Mouse (Mus musculus) forebrain, embryonic 16.5 days (tissue): ENCODE measurements around the gene Oprm1. TPM values are rescaled to one million over a fixed set of nuclear protein-coding genes. Genes with fewer than 3 reads are reported as not detected.
A peak's percentile ranks its signal among the peaks of the same experiment; 100 is the strongest.

Experiments used
- ATAC-seq: fragments of 200-750 bp; cut with Nextera tagmentation; 2 replicates; pipeline ENCODE4 v1.8.0; 2017; ENCODE audit warnings: mild to moderate bottlenecking, moderate library complexity
- H3K27ac ChIP-seq: fragments of 300-500 bp; sonication (generic); 2 replicates; pipeline ENCODE4 v1.5.1; 2014; ENCODE audit warnings: low read length, control low read depth
- H3K27me3 ChIP-seq: fragments of 300-500 bp; sonication (generic); replicated peaks from 2 replicates; pipeline ENCODE4 v1.6.1; 2014; ENCODE audit warnings: low read length; ENCODE audit not compliant: control insufficient read depth, insufficient read depth
- H3K36me3 ChIP-seq: fragments of 300-500 bp; sonication (generic); 2 replicates; pipeline ENCODE4 v1.6.1; 2014; ENCODE audit not compliant: control insufficient read depth, insufficient read depth
- H3K4me1 ChIP-seq: fragments of 300-500 bp; sonication (generic); replicated peaks from 2 replicates; pipeline ENCODE4 v1.6.1; 2014; ENCODE audit warnings: low read length; ENCODE audit not compliant: control insufficient read depth, insufficient read depth
- H3K4me2 ChIP-seq: fragments of 300-500 bp; sonication (generic); 2 replicates; pipeline ENCODE4 v1.6.1; 2014; ENCODE audit warnings: mild to moderate bottlenecking, low read length, control low read depth
- H3K4me3 ChIP-seq: fragments of 300-500 bp; sonication (generic); replicated peaks from 2 replicates; pipeline ENCODE4 v1.5.1; 2014; ENCODE audit warnings: mild to moderate bottlenecking, low read length, control low read depth
- H3K9ac ChIP-seq: fragments of 300-500 bp; sonication (generic); replicated peaks from 2 replicates; pipeline ENCODE4 v1.6.1; 2014; ENCODE audit warnings: low read depth, low read length, control low read depth
- H3K9me3 ChIP-seq: fragments of 300-500 bp; sonication (generic); 2 replicates; pipeline ENCODE4 v1.6.1; 2016; ENCODE audit warnings: low read length; ENCODE audit not compliant: control insufficient read depth
- WGBS: fragments of 180-500 bp; shearing (Covaris S2); extraction: QIAGEN DNeasy Blood & Tissue Kit; methylation state at CpG from one replicate; pipeline ENCODE4 v1.1.7; 2014; 5-methylcytosine and 5-hydroxymethylcytosine counted together
- polyA plus RNA-seq: library from polyadenylated mRNA; unstranded; fragments of >200 nt; fragmentation: Nextera tagmentation; extraction: Ambion mirVana; gene quantifications from 2 replicates; pipeline ENCODE4 v1.2.1, GENCODE M21; 2015

Oprm1 gene
- polyA plus RNA-seq, 1 experiment from 2014 or later, result 3.3 TPM

GRCm38 (mm10) chr10:6916545-6917257 lies 158.4 kb downstream of the Oprm1 start:
- H3K27ac ChIP-seq, result peak overlapping the region; percentile 80
- WGBS, result 8% methylated on average over 6 of the region's 6 CpGs

DNA sequence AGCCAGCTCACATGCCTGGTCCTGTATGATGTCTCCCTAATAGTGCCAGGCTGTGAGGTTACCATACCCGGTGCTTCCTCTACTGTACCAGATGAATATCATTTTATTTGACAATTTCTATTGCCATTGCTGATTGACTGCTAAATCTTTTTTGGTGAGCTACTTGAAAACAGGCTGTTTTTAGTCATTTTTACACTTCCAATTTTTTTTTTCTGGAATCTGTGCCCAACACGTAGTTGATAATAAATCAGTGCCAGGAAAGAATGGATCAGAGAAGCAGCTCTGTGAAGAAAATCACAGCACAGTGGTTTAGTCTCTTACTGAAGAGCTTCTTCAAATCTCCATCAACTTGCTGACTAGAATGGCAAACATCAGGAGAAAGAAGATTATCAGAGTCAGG lies 168.4 kb downstream of the Oprm1 start:
- Histone ChIP-seq H3K4me2 (no peak overlapping the region), H3K9me3 (no peaks in the 10 kb centered on the region), H3K9ac (no peak overlapping the region), H3K4me1 (no peaks in the 10 kb centered on the region), H3K36me3 (no peaks in the 10 kb centered on the region), H3K27me3 (no peaks in the 10 kb centered on the region), H3K27ac (peak overlapping the region; percentile 43), H3K4me3 (no peak overlapping the region)
- peak; percentile 40 for ATAC-seq
- 71% methylated on average over 2 of the region's 2 CpGs for WGBS

More at GRCm38 (mm10) chr10:6916545-6917257, 158.4 kb downstream of the Oprm1 start:
- Histone ChIP-seq H3K4me1 (peaks cover 11% of the 10 kb centered on the region), H3K36me3 (no peaks in the 10 kb centered on the region), H3K9ac (no peak overlapping the region), H3K4me2 (no peak overlapping the region; the same call in 1 of the 2 replicates), H3K9me3 (no peaks in the 10 kb centered on the region), H3K4me3 (no peak overlapping the region), H3K27me3 (no peaks in the 10 kb centered on the region)
- ATAC-seq, result peak; percentile 91

- no peak overlapping the region for H3K27ac ChIP-seq
- H3K9me3 ChIP-seq, result no peaks in the 10 kb centered on the region
- no peaks in the 10 kb centered on the region for H3K36me3 ChIP-seq
- no peaks in the 10 kb centered on the region for H3K27me3 ChIP-seq
- no peak overlapping the region for H3K9ac ChIP-seq
- no peak overlapping the region for H3K4me3 ChIP-seq
- 88% methylated on average over 4 of the region's 4 CpGs for WGBS
- no peaks in the 10 kb centered on the region for H3K4me1 ChIP-seq
- no peak overlapping the region for H3K4me2 ChIP-seq
- no peak for ATAC-seq
Measured at GRCm38 (mm10) chr10:6927600-6928223, 169.4 kb downstream of the Oprm1 start.

DNA sequence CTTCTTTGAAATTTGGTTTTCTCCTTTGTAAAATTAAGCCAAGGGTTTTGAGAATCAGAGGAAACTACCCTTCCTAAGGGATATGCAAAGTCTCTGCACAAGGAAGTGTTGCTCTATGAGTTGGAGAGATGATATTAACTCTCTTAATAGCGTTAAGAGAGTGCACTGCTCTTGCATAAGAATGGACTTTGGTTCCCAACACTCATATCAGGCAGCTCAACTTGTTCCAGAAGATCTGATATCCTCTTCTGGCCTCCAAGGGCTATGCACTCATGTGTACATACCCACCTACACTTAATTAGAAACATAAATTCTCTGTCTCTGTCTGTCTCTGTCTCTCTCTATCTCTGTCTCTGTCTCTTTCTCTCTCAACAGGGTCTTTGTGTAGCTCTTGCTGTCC lies 170.6 kb downstream of the Oprm1 start:
- H3K27ac ChIP-seq, result no peak overlapping the region
- H3K4me3 ChIP-seq, result no peak overlapping the region
- no peaks in the 10 kb centered on the region for H3K27me3 ChIP-seq
- H3K4me1 ChIP-seq, result no peaks in the 10 kb centered on the region
- WGBS, result 52% methylated on average over 1 of the region's 1 CpGs
- H3K9me3 ChIP-seq, result no peaks in the 10 kb centered on the region
- no peak for ATAC-seq
- no peak overlapping the region for H3K9ac ChIP-seq
- H3K36me3 ChIP-seq, result no peaks in the 10 kb centered on the region
- no peak overlapping the region for H3K4me2 ChIP-seq

DNA sequence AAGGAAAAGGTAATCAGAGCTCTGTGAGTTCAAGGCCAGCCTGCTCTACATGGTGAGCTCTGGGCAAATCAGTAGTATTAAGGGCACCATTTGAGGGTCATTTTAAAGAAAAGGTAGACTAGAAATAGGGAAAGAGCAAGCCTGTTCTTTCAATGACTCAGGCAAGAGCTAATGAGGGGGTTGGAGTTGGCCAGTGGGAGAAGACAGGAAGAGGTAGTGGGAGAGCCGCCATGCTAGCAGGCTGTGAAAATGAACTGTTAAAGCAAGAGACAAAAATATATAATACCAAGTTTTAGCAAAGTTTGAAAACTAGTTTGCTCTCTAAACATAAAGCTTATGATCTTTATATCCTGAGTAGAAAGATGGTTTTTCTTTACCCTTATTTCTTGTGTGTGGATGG lies 172.1 kb downstream of the Oprm1 start:
- WGBS, result 84% methylated on average over 1 of the region's 1 CpGs
- no peak for ATAC-seq
- Histone ChIP-seq H3K4me1 (no peaks in the 10 kb centered on the region), H3K9me3 (no peaks in the 10 kb centered on the region), H3K4me2 (no peak overlapping the region), H3K4me3 (no peak overlapping the region), H3K27ac (no peak overlapping the region), H3K36me3 (no peaks in the 10 kb centered on the region), H3K27me3 (no peaks in the 10 kb centered on the region), H3K9ac (no peak overlapping the region)

- no peak overlapping the region for H3K9ac ChIP-seq
- WGBS, result 61% methylated on average over 2 of the region's 2 CpGs
- no peaks in the 10 kb centered on the region for H3K9me3 ChIP-seq
- no peaks in the 10 kb centered on the region for H3K27me3 ChIP-seq
- no peak overlapping the region for H3K4me3 ChIP-seq
- no peak overlapping the region for H3K27ac ChIP-seq
- no peaks in the 10 kb centered on the region for H3K4me1 ChIP-seq
- no peak overlapping the region for H3K4me2 ChIP-seq
- no peak for ATAC-seq
- no peaks in the 10 kb centered on the region for H3K36me3 ChIP-seq
Measured at GRCm38 (mm10) chr10:6930889-6931288, 172.6 kb downstream of the Oprm1 start.

GRCm38 (mm10) chr10:6934776-6935175 lies 176.5 kb downstream of the Oprm1 start:
- Histone ChIP-seq H3K36me3 (no peaks in the 10 kb centered on the region), H3K9me3 (no peaks in the 10 kb centered on the region), H3K4me3 (no peak overlapping the region), H3K4me1 (no peaks in the 10 kb centered on the region), H3K4me2 (no peak overlapping the region), H3K27me3 (no peaks in the 10 kb centered on the region), H3K27ac (no peak overlapping the region), H3K9ac (no peak overlapping the region)
- peak; percentile 61; the same call in 1 of the 2 replicates for ATAC-seq
- WGBS, result 67% methylated on average over 3 of the region's 3 CpGs

DNA sequence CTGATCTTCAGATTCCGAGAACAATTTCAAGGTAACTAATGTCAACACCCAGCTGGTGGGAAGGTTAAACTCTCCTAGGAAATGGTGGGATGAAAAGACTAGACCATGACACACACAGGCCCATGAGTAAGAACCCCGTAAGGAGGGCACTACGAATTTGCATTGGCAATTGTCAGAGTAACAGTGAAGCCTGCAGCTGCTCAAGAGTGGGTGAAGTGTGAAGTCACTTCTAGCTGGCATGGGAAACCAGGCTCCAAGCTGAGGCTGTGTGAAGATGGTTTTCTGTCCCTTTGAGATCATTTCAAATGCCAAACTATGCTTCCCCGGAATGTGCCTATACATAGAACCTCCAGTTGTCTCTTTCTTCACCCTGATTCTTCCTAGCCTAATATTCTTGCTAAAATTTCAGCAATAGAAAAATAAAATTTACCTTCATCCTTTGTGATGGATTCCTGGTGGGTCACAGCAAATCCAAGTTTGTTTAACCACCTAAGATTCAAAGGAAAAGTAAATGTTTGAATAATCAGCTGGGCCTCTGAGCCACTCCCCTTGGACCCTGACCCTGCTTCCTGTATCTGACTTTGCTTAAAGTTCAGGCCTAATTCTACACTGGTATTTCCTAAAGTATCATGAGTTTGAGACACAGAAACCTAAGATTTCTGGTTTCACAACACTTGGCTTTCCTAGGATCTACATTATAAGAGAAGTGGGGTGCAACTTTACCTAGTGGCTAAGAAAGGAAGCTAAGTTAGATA lies 178.5 kb downstream of the Oprm1 start:
- H3K4me1 ChIP-seq, result no peaks in the 10 kb centered on the region
- no peak overlapping the region for H3K4me2 ChIP-seq
- H3K36me3 ChIP-seq, result no peaks in the 10 kb centered on the region
- no peak overlapping the region for H3K4me3 ChIP-seq
- H3K9me3 ChIP-seq, result no peaks in the 10 kb centered on the region
- no peak for ATAC-seq
- no peak overlapping the region for H3K9ac ChIP-seq
- H3K27ac ChIP-seq, result no peak overlapping the region
- WGBS, result 90% methylated on average over 4 of the region's 4 CpGs
- no peaks in the 10 kb centered on the region for H3K27me3 ChIP-seq

GRCm38 (mm10) chr10:6953115-6953514 lies 194.8 kb downstream of the Oprm1 start:
- Histone ChIP-seq H3K4me1 (no peaks in the 10 kb centered on the region), H3K9me3 (no peaks in the 10 kb centered on the region), H3K27me3 (no peaks in the 10 kb centered on the region), H3K36me3 (no peaks in the 10 kb centered on the region), H3K27ac (no peak overlapping the region), H3K4me2 (no peak overlapping the region), H3K9ac (no peak overlapping the region), H3K4me3 (no peak overlapping the region)
- ATAC-seq, result no peak
- 79% methylated on average over 1 of the region's 1 CpGs for WGBS
